Mouse (Mus musculus) skeletal muscle tissue, postnatal 0 days (tissue): Measurements from ENCODE around the gene Cyp2a4. TPM values are rescaled to one million over a fixed set of nuclear protein-coding genes. Genes with fewer than 3 reads are reported as not detected.

Experiments
- polyA plus RNA-seq: library from polyadenylated mRNA; unstranded; fragments of >200 nt; fragmentation: Nextera tagmentation; extraction: Ambion mirVana; gene quantifications from 2 replicates; pipeline ENCODE4 v1.2.1, GENCODE M21; 2015

Gene Cyp2a4
- not detected in 2 replicates for polyA plus RNA-seq

DNA sequence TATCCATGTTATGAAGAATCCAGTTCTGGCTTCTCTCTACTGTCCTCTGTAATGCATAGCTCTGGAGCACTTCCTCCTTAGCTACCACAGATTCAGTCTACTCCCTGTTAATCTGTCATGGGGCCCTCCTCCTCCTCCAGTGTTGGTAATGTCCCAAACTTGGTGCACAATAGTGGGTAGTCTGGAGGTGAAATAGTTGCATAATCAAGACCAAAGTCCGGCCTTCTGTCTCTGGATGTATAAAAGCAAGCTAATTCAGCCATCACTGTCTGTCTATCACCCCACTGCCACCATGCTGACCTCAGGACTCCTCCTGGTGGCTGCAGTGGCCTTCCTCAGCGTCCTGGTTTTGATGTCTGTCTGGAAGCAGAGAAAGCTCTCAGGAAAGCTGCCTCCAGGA is at the start of gene Cyp2a4:
TSS of gene Cyp2a4 (plus strand) at position 244 of the 400 bp plus-strand sequence.

DNA sequence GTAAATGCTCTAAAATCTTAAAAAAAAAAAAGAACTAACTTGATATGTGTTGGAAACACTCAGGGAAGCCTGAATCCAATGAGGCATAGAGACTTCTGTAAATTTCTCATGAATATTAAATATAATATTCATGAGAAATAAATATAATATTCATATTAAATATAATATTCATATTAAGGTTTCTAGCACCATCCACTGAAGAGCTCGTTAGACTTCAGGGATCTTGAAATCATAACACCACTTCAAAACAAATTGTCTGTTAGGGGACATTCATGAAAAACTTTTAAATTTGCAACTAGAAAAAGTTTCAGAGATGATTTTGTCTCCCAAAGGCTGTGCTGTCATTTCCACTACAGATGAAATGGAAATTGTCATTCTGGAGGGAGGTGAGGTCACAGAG is 46.9 kb upstream of the Cyp2a4 start, which contains the start of gene Vmn1r184:
TSS of gene Vmn1r184 (plus strand) at position 301 of the 400 bp plus-strand sequence.

Other genes starting within 250 kb of the Cyp2a4 start
- not detected in 2 replicates for gene Cyp2b13, start 245.7 kb upstream of the Cyp2a4 start, polyA plus RNA-seq
- gene Cyp2b9, start 133.8 kb upstream of the Cyp2a4 start, polyA plus RNA-seq: not detected in 2 replicates
- gene Vmn1r184, start 46.8 kb upstream of the Cyp2a4 start, polyA plus RNA-seq: not detected in 2 replicates
- gene Nlrp9c, start 96.5 kb downstream of the Cyp2a4 start, polyA plus RNA-seq: not detected in 2 replicates
- gene Nlrp4a, start 127.9 kb downstream of the Cyp2a4 start, polyA plus RNA-seq: not detected in 2 replicates
- gene Nlrp9a, start 227.9 kb downstream of the Cyp2a4 start, polyA plus RNA-seq: not detected in 2 replicates